9 mouse cellular contexts compared by ENCODE assay signal in genomic region chr3:131306255-131306654, GRCm38 (mm10).
"Had no signal": no experiment of that assay in that cellular context is flagged by ENCODE, and none has a peak within 500 bp of the region (broad histone marks: within the 10 kb centered on the region; RNA-seq: fewer than 3 reads in every experiment).

No protein-coding gene starts in this region.

- DNase-seq: gastrocnemius, postnatal 14 days; gastrocnemius, postnatal 36 days; heart, adult 18-20 months; heart, postnatal 10 days; heart, postnatal 4 days; kidney, adult 18-20 months; kidney, adult 9 months; kidney, postnatal 14 days; kidney, postnatal 36 days had no signal
